Mouse (Mus musculus) midbrain, embryonic 10.5 days (tissue): Measurements from ENCODE around the gene Ergic3. TPM values are rescaled to one million over a fixed set of nuclear protein-coding genes. Genes with fewer than 3 reads are reported as not detected.
A peak's percentile ranks its signal among the peaks of the same experiment; 100 is the strongest.

ENCODE experiments used
- DNase-seq: peaks from one replicate; pipeline ENCODE4 v3.0.0-alpha.2; 2017; ENCODE audit warnings: low spot score
- H3K27ac ChIP-seq: fragments of 300-500 bp; sonication (generic); replicated peaks from 2 replicates; pipeline ENCODE4 v1.5.1; 2016; ENCODE audit warnings: mild to moderate bottlenecking
- H3K27me3 ChIP-seq: fragments of 300-500 bp; sonication (generic); 2 replicates; pipeline ENCODE4 v1.6.1; 2016; ENCODE audit warnings: low read depth, mild to moderate bottlenecking; ENCODE audit not compliant: poor library complexity, severe bottlenecking
- H3K36me3 ChIP-seq: fragments of 300-500 bp; sonication (generic); 2 replicates; pipeline ENCODE4 v1.6.1; 2016; ENCODE audit warnings: mild to moderate bottlenecking, moderate library complexity
- H3K4me1 ChIP-seq: fragments of 300-500 bp; sonication (generic); 2 replicates; pipeline ENCODE4 v1.6.1; 2016
- H3K4me3 ChIP-seq: fragments of 300-500 bp; sonication (generic); 2 replicates; pipeline ENCODE4 v1.5.1; 2016; ENCODE audit warnings: mild to moderate bottlenecking, moderate library complexity
- H3K9me3 ChIP-seq: fragments of 300-500 bp; sonication (generic); replicated peaks from 2 replicates; pipeline ENCODE4 v1.6.1; 2016; ENCODE audit warnings: mild to moderate bottlenecking
- WGBS: fragments of 180-500 bp; shearing (Covaris S2); methylation state at CpG from one replicate; pipeline ENCODE4 v1.1.7; 2016; 5-methylcytosine and 5-hydroxymethylcytosine counted together
- polyA plus RNA-seq: library from polyadenylated mRNA; unstranded; fragments of >200 nt; fragmentation: Nextera tagmentation; extraction: Ambion mirVana; gene quantifications from 2 replicates; pipeline ENCODE4 v1.2.1, GENCODE M21; 2016

The Ergic3 gene
- polyA plus RNA-seq = 211 and 239 TPM in 2 replicates

DNA sequence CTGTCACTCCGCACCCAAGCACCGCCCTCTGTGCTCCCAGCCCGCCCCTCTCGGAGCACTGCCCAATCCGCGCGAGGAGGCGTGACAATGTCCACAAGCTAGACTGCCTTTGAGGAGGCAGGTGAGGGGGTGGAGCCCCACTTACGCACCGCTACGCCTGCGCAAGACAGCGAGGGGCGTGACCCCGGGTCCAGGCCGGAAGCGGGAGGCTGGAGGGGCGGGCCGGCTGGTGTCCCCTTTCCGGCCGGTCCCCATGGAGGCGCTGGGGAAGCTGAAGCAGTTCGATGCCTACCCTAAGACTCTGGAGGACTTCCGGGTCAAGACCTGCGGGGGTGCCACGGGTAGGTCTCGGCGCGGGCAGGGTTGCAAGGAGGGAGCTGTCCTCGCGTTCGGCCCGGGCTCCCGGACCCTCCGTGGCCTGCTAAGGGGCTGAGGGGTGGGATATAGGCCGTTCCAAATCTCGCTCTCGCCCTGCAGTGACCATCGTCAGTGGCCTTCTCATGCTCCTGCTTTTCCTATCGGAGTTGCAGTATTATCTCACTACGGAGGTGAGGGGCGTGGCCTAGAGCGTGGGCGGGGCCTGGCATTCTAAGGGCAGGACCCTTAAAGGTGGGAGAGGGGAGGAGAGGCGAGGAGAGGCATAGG lies at the start of gene Ergic3, which contains the start of gene 6430550D23Rik:
TSS of gene Ergic3 (plus strand) at position 158 of the 645 bp plus-strand sequence.
TSS of gene 6430550D23Rik (minus strand) at position 90 of the 645 bp plus-strand sequence.
- peaks cover 18% of the 10 kb centered on the region for H3K4me1 ChIP-seq

DNA sequence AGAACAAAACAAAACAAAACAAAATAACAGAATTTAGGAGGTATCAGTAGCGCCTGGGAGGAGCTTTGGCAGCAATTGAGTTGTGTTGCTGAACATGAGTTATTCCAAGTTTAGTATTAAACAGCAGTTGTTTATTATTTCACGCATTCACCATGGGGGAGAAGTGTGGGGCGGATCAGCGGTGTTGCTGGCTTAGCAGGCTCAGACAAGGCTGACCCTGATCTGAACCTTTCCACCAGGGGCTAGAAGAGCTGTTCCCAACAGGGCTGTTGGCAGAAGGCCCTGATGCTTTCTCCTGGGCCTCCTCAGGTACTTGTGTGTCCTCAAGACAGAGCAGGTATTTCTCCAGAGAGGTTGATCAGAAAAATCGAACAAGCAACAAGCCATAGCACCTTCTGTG lies 47.9 kb upstream of the Ergic3 start:
- peaks cover 51% of the 10 kb centered on the region for H3K36me3 ChIP-seq
- H3K27ac ChIP-seq = no peak overlapping the region
- DNase-seq = no peak
- no peak overlapping the region for H3K4me3 ChIP-seq
- 89% methylated on average over 5 of the region's 5 CpGs for WGBS
- peaks cover 10% of the 10 kb centered on the region for H3K4me1 ChIP-seq
- no peaks in the 10 kb centered on the region for H3K27me3 ChIP-seq
- no peaks in the 10 kb centered on the region for H3K9me3 ChIP-seq

More for the DNA sequence above, at the start of gene Ergic3, which contains the start of gene 6430550D23Rik:
- peak within 1 kb of the TSS; percentile 89 for H3K27ac ChIP-seq
- under 1% methylated on average over 45 of the region's 45 CpGs for WGBS
- peaks cover 6% of the 10 kb centered on the region; the same call in 1 of the 2 replicates for H3K9me3 ChIP-seq
- peak; percentile 98 for DNase-seq
- peaks cover 38% of the 10 kb centered on the region for H3K36me3 ChIP-seq
- H3K4me3 ChIP-seq = peak within 1 kb of the TSS; percentile 85
- H3K27me3 ChIP-seq = no peaks in the 10 kb centered on the region

DNA sequence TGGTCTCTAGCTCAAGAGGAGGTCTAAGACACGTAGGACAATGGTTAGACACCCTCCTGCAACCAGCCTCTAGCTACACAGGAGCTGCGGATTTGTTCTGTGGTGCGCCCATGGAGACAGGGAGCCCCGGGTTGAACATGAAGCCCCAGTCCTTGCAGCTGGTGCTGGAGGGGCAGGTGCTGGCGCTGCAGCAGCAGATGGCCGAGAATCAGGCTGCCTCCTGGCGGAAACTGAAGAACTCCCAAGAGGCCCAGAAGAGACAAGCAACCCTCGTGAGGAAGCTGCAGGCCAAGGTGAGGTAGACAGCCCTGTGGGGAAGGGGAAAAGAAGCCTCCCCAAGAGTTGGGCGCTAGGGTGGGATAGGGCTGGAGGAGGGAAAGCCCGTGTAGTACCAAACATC lies 46.0 kb upstream of the Ergic3 start:
- no peak for DNase-seq
- WGBS = 88% methylated on average over 10 of the region's 10 CpGs
- Histone ChIP-seq H3K27me3 (no peaks in the 10 kb centered on the region), H3K27ac (no peak overlapping the region), H3K36me3 (peaks cover 70% of the 10 kb centered on the region), H3K4me1 (peaks cover 10% of the 10 kb centered on the region), H3K4me3 (no peak overlapping the region), H3K9me3 (no peaks in the 10 kb centered on the region)

DNA sequence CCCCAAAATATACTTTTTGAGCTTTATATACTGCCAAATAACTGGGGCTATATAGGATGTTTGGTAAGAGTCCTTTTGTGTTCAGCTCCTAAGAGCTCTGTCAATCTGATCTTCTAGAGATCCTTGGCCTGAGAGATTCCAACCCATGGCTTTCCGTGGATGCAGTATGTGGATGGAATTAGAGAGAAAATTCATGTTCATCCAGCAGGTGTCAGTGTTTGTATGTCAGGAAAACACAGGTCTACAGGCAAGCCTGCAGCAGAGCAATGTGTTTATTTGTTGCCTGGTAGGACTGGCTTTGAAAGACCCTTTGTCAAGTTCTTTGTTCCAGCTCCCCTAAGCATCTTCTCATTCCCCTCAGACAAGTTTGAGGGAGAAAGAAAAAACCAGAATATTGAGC lies 44.9 kb upstream of the Ergic3 start:
- Histone ChIP-seq H3K9me3 (no peaks in the 10 kb centered on the region), H3K4me1 (no peaks in the 10 kb centered on the region; the same call in 1 of the 2 replicates), H3K27ac (no peak overlapping the region), H3K36me3 (peaks cover 81% of the 10 kb centered on the region), H3K27me3 (no peaks in the 10 kb centered on the region), H3K4me3 (no peak overlapping the region)
- WGBS = 58% methylated on average over 1 of the region's 1 CpGs
- DNase-seq = no peak

DNA sequence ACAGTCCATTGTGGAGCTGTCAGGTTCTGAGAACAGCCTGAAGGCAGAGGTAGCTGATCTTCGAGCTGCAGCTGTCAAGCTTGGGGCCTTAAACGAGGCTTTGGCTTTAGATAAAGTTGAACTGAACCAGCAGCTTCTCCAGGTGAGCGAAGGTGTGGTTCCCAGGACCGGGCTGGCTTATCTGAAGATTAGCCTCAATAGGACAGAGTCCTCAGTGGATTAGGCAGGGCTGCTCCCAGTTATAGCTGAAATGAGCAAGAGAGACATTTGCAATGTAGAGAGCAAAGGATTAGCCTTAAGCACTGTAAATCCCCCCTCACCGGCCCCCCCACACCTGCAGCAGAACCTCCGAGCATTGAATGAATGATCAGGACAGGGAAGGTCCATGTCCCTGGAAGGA lies 34.5 kb upstream of the Ergic3 start:
- Histone ChIP-seq H3K36me3 (peaks cover 96% of the 10 kb centered on the region), H3K27ac (no peak overlapping the region), H3K27me3 (no peaks in the 10 kb centered on the region), H3K9me3 (no peaks in the 10 kb centered on the region), H3K4me3 (no peak overlapping the region), H3K4me1 (no peaks in the 10 kb centered on the region)
- no peak for DNase-seq
- 80% methylated on average over 6 of the region's 6 CpGs for whole genome bisulfite sequencing

DNA sequence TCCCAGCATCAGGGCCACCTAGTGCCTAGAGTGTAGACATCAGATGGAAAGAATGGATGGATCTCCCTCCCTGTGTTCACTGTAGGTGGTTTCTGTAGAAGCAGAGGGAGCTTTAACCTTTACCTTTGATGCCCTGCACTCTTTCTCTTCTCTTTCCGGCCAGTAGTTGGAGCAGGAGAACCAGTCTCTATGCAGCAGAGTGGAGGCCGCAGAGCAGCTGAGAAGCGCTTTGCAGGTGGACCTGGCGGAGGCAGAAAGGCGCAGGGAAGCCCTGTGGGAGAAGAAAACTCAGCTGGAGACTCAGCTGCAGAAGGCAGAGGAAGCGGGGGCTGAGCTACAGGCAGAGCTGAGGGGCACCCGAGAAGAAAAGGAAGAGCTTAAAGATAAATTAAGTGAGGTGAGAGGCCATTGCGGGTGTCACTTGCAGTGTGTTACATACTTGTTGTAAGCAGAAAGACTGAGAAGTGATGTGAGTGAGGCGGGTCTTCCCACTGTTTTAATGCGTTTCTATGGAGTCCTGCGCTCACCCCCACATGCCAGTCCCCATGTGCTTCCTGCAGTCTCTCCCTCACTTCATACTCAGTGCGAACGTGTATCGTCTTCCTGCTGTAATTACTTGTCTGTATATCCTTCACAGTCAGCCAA lies 33.6 kb upstream of the Ergic3 start:
- peaks cover 96% of the 10 kb centered on the region for H3K36me3 ChIP-seq
- H3K4me1 ChIP-seq = no peaks in the 10 kb centered on the region
- H3K27me3 ChIP-seq = no peaks in the 10 kb centered on the region
- no peak overlapping the region for H3K27ac ChIP-seq
- WGBS = 83% methylated on average over 14 of the region's 14 CpGs
- DNase-seq = no peak
- no peaks in the 10 kb centered on the region for H3K9me3 ChIP-seq
- H3K4me3 ChIP-seq = no peak overlapping the region

DNA sequence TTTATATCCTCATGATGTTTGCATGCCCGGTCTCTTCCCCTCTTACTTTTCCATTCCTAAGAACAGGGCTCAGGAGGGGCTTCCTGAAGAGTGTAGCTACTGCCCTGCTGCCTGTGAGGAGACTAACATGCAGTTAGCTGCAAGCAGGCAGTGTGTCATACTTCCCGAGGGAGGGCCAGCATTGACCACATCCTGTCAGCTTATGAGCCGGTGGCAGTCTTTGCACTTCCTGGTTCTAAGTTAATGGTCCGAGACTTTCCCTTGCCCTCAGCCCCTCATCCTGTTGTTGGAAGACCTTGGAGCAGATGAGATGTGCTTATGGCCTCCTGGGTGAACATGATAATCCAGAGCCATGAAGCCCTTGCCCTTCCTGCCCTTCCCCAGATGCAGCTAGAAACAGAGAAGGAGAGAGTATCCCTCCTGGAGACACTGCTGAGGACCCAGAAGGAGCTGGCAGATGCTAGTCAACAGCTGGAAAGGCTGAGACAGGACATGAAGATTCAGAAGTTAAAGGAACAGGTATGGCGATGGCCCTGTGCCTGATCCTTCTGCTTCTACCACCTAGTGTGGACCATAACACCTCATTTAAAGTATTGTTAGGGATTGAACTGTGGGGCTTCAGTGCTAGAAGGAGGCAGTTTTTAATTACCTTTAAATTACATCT lies 28.4 kb upstream of the Ergic3 start:
- Histone ChIP-seq H3K4me1 (no peaks in the 10 kb centered on the region), H3K36me3 (peaks cover 99% of the 10 kb centered on the region), H3K4me3 (no peak overlapping the region), H3K9me3 (no peaks in the 10 kb centered on the region), H3K27ac (no peak overlapping the region), H3K27me3 (no peaks in the 10 kb centered on the region)
- WGBS = 84% methylated on average over 5 of the region's 5 CpGs
- DNase-seq = no peak

DNA sequence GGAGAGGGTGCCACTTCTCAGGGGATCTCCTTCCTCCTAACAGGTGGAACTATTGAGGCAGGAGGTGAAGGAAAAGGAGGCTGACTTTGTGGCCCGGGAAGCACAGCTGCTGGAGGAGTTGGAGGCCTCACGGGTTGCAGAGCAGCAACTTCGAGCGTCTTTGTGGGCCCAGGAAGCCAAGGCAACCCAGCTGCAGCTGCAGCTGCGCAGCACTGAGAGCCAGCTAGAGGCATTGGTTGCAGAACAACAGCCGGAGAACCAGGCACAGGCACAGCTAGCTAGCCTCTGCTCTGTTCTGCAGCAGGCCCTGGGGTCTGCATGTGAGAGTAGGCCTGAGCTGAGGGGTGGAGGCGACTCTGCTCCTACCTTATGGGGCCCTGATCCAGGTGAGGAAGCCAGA lies 22.1 kb upstream of the Ergic3 start:
- Histone ChIP-seq H3K27me3 (no peaks in the 10 kb centered on the region), H3K4me1 (no peaks in the 10 kb centered on the region), H3K9me3 (no peaks in the 10 kb centered on the region), H3K36me3 (peaks cover 100% of the 10 kb centered on the region), H3K4me3 (no peak overlapping the region), H3K27ac (no peak overlapping the region)
- no peak for DNase-seq
- 90% methylated on average over 7 of the region's 7 CpGs for WGBS

DNA sequence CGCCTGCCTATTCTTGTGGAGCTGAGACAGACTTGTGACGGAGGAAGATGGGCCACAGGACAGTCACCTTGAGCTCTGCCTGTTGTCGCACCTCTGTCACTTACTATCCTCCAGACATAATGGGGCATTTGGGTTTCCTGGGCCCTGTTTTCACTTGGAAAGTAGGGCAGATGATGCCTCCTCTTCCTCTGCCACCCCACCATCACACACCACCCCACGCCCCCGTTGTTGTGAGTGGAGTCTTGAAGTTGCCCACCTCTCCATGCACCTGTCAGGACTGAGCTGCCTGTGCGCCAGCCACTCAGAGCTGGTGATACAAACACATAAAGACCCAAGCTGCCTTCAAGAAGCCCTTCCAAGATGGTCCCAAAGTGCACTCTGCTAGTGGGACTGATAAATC lies 20.7 kb upstream of the Ergic3 start:
- Histone ChIP-seq H3K4me3 (no peak overlapping the region), H3K36me3 (peaks cover 100% of the 10 kb centered on the region), H3K27ac (no peak overlapping the region), H3K27me3 (no peaks in the 10 kb centered on the region), H3K9me3 (no peaks in the 10 kb centered on the region), H3K4me1 (no peaks in the 10 kb centered on the region)
- no peak for DNase-seq
- 96% methylated on average over 6 of the region's 6 CpGs for WGBS

DNA sequence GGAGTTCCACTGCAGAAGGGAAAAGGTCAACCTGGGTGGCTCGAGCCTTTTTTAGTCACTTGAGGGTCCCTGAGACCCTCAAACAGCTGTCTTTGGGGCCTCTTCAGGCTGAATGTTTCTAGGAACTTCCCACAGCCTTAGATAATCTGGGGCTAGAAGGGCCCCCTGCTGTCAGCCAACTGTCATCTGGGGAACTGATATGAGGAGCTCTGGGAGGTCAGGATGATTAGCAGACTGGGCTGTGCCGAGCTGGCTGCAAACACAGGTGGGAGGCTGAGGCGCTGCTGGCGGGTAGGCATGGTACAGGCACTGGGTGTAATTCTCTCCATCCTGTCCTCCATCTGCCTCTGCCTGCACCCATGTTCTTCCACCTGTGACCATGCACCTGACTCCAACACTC lies 18.8 kb upstream of the Ergic3 start:
- H3K27ac ChIP-seq = no peak overlapping the region
- H3K27me3 ChIP-seq = no peaks in the 10 kb centered on the region
- H3K36me3 ChIP-seq = peaks cover 100% of the 10 kb centered on the region
- no peaks in the 10 kb centered on the region for H3K4me1 ChIP-seq
- no peaks in the 10 kb centered on the region for H3K9me3 ChIP-seq
- DNase-seq = no peak
- H3K4me3 ChIP-seq = no peak overlapping the region; the same call in 1 of the 2 replicates
- WGBS = 85% methylated on average over 4 of the region's 4 CpGs

DNA sequence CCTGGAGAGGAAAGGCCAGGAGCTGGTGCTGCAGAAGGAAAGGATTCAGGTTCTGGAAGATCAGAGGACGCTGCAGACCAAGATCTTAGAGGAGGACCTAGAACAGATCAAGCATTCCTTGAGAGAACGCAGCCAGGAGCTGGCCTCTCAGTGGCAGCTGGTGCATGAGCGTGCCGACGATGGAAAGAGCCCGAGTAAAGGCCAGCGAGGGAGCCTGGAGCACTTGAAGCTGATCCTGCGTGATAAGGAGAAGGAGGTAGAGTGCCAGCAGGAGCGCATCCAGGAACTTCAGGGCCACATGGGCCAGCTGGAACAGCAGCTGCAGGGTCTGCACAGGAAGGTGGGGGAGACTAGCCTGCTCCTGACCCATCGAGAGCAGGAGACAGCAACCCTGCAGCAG lies 16.7 kb upstream of the Ergic3 start:
- Histone ChIP-seq H3K4me1 (no peaks in the 10 kb centered on the region), H3K27me3 (no peaks in the 10 kb centered on the region), H3K4me3 (0 out of 2 replicates have a peak overlapping the region, but pooled peaks have one; percentile 12), H3K36me3 (peaks cover 100% of the 10 kb centered on the region), H3K9me3 (no peaks in the 10 kb centered on the region), H3K27ac (no peak overlapping the region)
- 97% methylated on average over 10 of the region's 10 CpGs for WGBS
- no peak for DNase-seq

DNA sequence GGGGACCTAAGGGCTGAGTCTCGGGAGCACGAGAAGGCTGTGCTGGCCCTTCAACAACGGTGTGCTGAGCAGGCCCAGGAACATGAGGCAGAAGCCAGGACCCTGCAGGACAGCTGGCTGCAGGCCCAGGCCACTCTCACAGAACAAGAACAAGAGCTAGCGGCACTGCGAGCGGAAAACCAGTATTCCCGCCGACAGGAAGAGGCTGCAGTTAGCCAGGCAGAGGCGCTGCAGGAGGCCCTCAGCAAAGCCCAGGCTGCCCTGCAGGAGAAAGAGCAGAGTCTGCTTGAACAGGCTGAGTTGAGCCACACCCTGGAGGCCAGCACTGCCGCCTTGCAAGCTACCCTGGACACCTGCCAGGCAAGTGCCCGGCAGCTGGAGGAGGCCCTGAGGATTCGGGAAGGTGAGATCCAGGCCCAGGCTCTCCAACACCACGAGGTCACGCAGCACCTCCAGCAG lies 16.0 kb upstream of the Ergic3 start:
- WGBS = 91% methylated on average over 14 of the region's 14 CpGs
- H3K4me3 ChIP-seq = peak overlapping the region; percentile 12
- H3K4me1 ChIP-seq = no peaks in the 10 kb centered on the region
- no peak for DNase-seq
- no peaks in the 10 kb centered on the region for H3K27me3 ChIP-seq
- H3K9me3 ChIP-seq = no peaks in the 10 kb centered on the region
- peaks cover 100% of the 10 kb centered on the region for H3K36me3 ChIP-seq
- no peak overlapping the region for H3K27ac ChIP-seq

DNA sequence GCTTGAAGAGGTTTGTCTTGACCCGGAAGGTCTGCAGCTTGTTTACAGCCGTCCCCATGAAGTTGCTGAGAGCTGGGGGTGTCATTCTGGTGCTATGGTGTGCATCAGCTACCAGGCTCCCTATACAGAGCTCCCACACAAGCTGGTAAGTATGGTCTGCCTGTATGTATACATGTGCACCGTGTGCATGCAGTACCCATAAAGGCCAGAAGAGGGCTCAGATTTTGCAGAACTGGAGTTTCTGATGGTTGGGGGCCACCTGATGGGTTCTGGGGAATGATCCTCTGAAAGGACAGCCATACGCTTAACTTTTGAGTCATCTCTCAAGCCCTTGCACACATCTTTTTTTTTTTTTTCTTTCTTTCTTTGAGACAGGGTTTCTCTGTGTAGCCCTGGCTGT lies 2.5 kb upstream of the Ergic3 start:
- H3K4me1 ChIP-seq = peaks cover 18% of the 10 kb centered on the region
- H3K27me3 ChIP-seq = no peaks in the 10 kb centered on the region
- H3K9me3 ChIP-seq = peaks cover 6% of the 10 kb centered on the region; the same call in 1 of the 2 replicates
- DNase-seq = peak; percentile 22
- H3K36me3 ChIP-seq = peaks cover 24% of the 10 kb centered on the region
- WGBS = 90% methylated on average over 4 of the region's 4 CpGs
- no peak overlapping the region for H3K27ac ChIP-seq
- H3K4me3 ChIP-seq = no peak overlapping the region
